Mouse (Mus musculus) cerebellum, adult 2 months (tissue): ENCODE data around the gene Atp6v0d1.

Source experiments
- CTCF ChIP-seq: fragments of 200-500 bp; IDR thresholded peaks from 2 replicates; pipeline ENCODE4 v1.5.1; 2011; ENCODE audit warnings: low read depth, mild to moderate bottlenecking, control low read depth, low read length, moderate library complexity, borderline replicate concordance; ENCODE audit not compliant: insufficient read depth
- POLR2A ChIP-seq: fragments of 200-500 bp; IDR thresholded peaks from 2 replicates; pipeline ENCODE4 v1.6.1; 2011; ENCODE audit warnings: low read length, control low read depth, borderline replicate concordance; ENCODE audit not compliant: insufficient read depth

GRCm38 (mm10) chr8:105538940-105539339 lies 26.9 kb downstream of the Atp6v0d1 start:
- TF ChIP-seq CTCF, result no peak
- TF ChIP-seq POLR2A, result no peak
